Mouse (Mus musculus): ENCODE measurements around the gene Zfp90. TPM values are rescaled to one million over a fixed set of nuclear protein-coding genes. Genes with fewer than 3 reads are reported as not detected.
A peak's percentile ranks its signal among the peaks of the same experiment; 100 is the strongest.

Zfp90 gene
- polyA plus RNA-seq, 1 experiment from 2014 or later = 39.3 TPM

GRCm38 (mm10) chr8:106440146-106440545 is 25.0 kb downstream of the Zfp90 start:
- Histone ChIP-seq H3K4me3 (replicated peaks) (no peak overlapping the region), H3K27me3 (replicated peaks) (no peaks in the 10 kb centered on the region), H3K4me2 (no peak overlapping the region), H3K4me1 (no peaks in the 10 kb centered on the region), H3K36me3 (no peaks in the 10 kb centered on the region), H3K9ac (replicated peaks) (no peak overlapping the region), H3K9me3 (replicated peaks) (no peaks in the 10 kb centered on the region), H3K27ac (replicated peaks) (no peak overlapping the region)
- 81% methylated on average over 3 of the region's 3 CpGs for WGBS
- no peak for ATAC-seq (ENCODE audit: low FRiP score)

GRCm38 (mm10) chr8:106442740-106443139 is 27.6 kb downstream of the Zfp90 start:
- no peak for ATAC-seq (ENCODE audit: low FRiP score)
- no peak overlapping the region for H3K27ac ChIP-seq (replicated peaks)
- no peak overlapping the region for H3K9ac ChIP-seq (replicated peaks)
- H3K4me1 ChIP-seq = no peaks in the 10 kb centered on the region
- no peak overlapping the region for H3K4me2 ChIP-seq
- H3K27me3 ChIP-seq (replicated peaks) = no peaks in the 10 kb centered on the region
- no peaks in the 10 kb centered on the region for H3K36me3 ChIP-seq
- no peak overlapping the region for H3K4me3 ChIP-seq (replicated peaks)
- 93% methylated on average over 1 of the region's 1 CpGs for WGBS
- H3K9me3 ChIP-seq (replicated peaks) = no peaks in the 10 kb centered on the region

GRCm38 (mm10) chr8:106451301-106452085 is 36.4 kb downstream of the Zfp90 start:
- no peak overlapping the region for H3K4me3 ChIP-seq (replicated peaks)
- H3K27me3 ChIP-seq (replicated peaks) = no peaks in the 10 kb centered on the region
- ATAC-seq (ENCODE audit: low FRiP score) = no peak
- 71% methylated on average over 6 of the region's 6 CpGs for WGBS
- H3K9ac ChIP-seq (replicated peaks) = no peak overlapping the region
- peaks cover 15% of the 10 kb centered on the region for H3K4me1 ChIP-seq
- no peak overlapping the region for H3K27ac ChIP-seq (replicated peaks)
- no peaks in the 10 kb centered on the region for H3K9me3 ChIP-seq (replicated peaks)
- H3K36me3 ChIP-seq = no peaks in the 10 kb centered on the region
- H3K4me2 ChIP-seq = no peak overlapping the region

GRCm38 (mm10) chr8:106452701-106453481 is 37.8 kb downstream of the Zfp90 start:
- 0 out of 2 replicates have a peak, but pooled peaks have one; percentile 59 for ATAC-seq (ENCODE audit: low FRiP score)

GRCm38 (mm10) chr8:106454036-106454435 is 38.9 kb downstream of the Zfp90 start:
- Histone ChIP-seq H3K9me3 (replicated peaks) (no peaks in the 10 kb centered on the region), H3K4me3 (replicated peaks) (no peak overlapping the region), H3K27me3 (replicated peaks) (no peaks in the 10 kb centered on the region), H3K4me2 (no peak overlapping the region), H3K36me3 (no peaks in the 10 kb centered on the region), H3K4me1 (peaks cover 15% of the 10 kb centered on the region), H3K9ac (replicated peaks) (no peak overlapping the region), H3K27ac (replicated peaks) (no peak overlapping the region)
- 72% methylated on average over 11 of the region's 11 CpGs for WGBS
- ATAC-seq (ENCODE audit: low FRiP score) = no peak

More at GRCm38 (mm10) chr8:106452701-106453481, 37.8 kb downstream of the Zfp90 start:
- H3K9me3 ChIP-seq (replicated peaks) = no peaks in the 10 kb centered on the region
- 0 out of 2 replicates have a peak overlapping the region, but pooled peaks have one; percentile 28 for H3K27ac ChIP-seq (replicated peaks)
- H3K36me3 ChIP-seq = no peaks in the 10 kb centered on the region
- no peaks in the 10 kb centered on the region for H3K27me3 ChIP-seq (replicated peaks)
- H3K4me3 ChIP-seq (replicated peaks) = no peak overlapping the region
- H3K4me2 ChIP-seq = no peak overlapping the region
- WGBS = 52% methylated on average over 12 of the region's 12 CpGs
- peaks cover 15% of the 10 kb centered on the region for H3K4me1 ChIP-seq
- no peak overlapping the region for H3K9ac ChIP-seq (replicated peaks)

- Histone ChIP-seq H3K27me3 (replicated peaks) (no peaks in the 10 kb centered on the region), H3K36me3 (no peaks in the 10 kb centered on the region), H3K4me2 (no peak overlapping the region), H3K4me3 (replicated peaks) (no peak overlapping the region), H3K4me1 (peaks cover 7% of the 10 kb centered on the region), H3K9me3 (replicated peaks) (no peaks in the 10 kb centered on the region), H3K27ac (replicated peaks) (no peak overlapping the region; the same call in 1 of the 2 replicates), H3K9ac (replicated peaks) (no peak overlapping the region)
- 85% methylated on average over 5 of the region's 5 CpGs for WGBS
- no peak for ATAC-seq (ENCODE audit: low FRiP score)
Measured at GRCm38 (mm10) chr8:106462131-106462530, 47.0 kb downstream of the Zfp90 start.

GRCm38 (mm10) chr8:106463795-106464194 is 48.7 kb downstream of the Zfp90 start:
- no peaks in the 10 kb centered on the region for H3K27me3 ChIP-seq (replicated peaks)
- ATAC-seq (ENCODE audit: low FRiP score) = no peak
- H3K4me1 ChIP-seq = peaks cover 7% of the 10 kb centered on the region
- H3K9ac ChIP-seq (replicated peaks) = no peak overlapping the region
- H3K27ac ChIP-seq (replicated peaks) = no peak overlapping the region
- no peaks in the 10 kb centered on the region for H3K9me3 ChIP-seq (replicated peaks)
- no peak overlapping the region for H3K4me2 ChIP-seq
- H3K4me3 ChIP-seq (replicated peaks) = no peak overlapping the region
- no peaks in the 10 kb centered on the region for H3K36me3 ChIP-seq
- WGBS = 85% methylated on average over 6 of the region's 6 CpGs

- no peaks in the 10 kb centered on the region for H3K27me3 ChIP-seq (replicated peaks)
- H3K4me2 ChIP-seq = no peak overlapping the region
- H3K9ac ChIP-seq (replicated peaks) = no peak overlapping the region
- WGBS = 65% methylated on average over 7 of the region's 7 CpGs
- no peak overlapping the region for H3K27ac ChIP-seq (replicated peaks)
- H3K9me3 ChIP-seq (replicated peaks) = no peaks in the 10 kb centered on the region
- no peak overlapping the region for H3K4me3 ChIP-seq (replicated peaks)
- ATAC-seq (ENCODE audit: low FRiP score) = no peak
- no peaks in the 10 kb centered on the region for H3K36me3 ChIP-seq
- no peaks in the 10 kb centered on the region for H3K4me1 ChIP-seq
Measured at GRCm38 (mm10) chr8:106469485-106469884, 54.4 kb downstream of the Zfp90 start.

GRCm38 (mm10) chr8:106474001-106474400 is 58.9 kb downstream of the Zfp90 start:
- H3K4me3 ChIP-seq (replicated peaks) = no peak overlapping the region
- no peak overlapping the region for H3K27ac ChIP-seq (replicated peaks)
- H3K4me2 ChIP-seq = no peak overlapping the region
- no peak for ATAC-seq (ENCODE audit: low FRiP score)
- 93% methylated on average over 5 of the region's 5 CpGs for WGBS
- H3K9ac ChIP-seq (replicated peaks) = no peak overlapping the region
- no peaks in the 10 kb centered on the region for H3K27me3 ChIP-seq (replicated peaks)
- no peaks in the 10 kb centered on the region for H3K36me3 ChIP-seq
- H3K4me1 ChIP-seq = no peaks in the 10 kb centered on the region
- no peaks in the 10 kb centered on the region for H3K9me3 ChIP-seq (replicated peaks)

Other genes with a start within 250 kb of the Zfp90 start
- 55.6 and 61.5 TPM in 2 replicates for gene Slc7a6, start 246.5 kb upstream of the Zfp90 start, polyA plus RNA-seq (2015; fragmentation: Nextera tagmentation; extraction: Ambion mirVana)
- 36.2 and 36.8 TPM in 2 replicates for gene Slc7a6os, start 204.4 kb upstream of the Zfp90 start, polyA plus RNA-seq (2015; fragmentation: Nextera tagmentation; extraction: Ambion mirVana)
- 65.5 and 66.5 TPM in 2 replicates for gene Prmt7, start 204.4 kb upstream of the Zfp90 start, polyA plus RNA-seq (2015; fragmentation: Nextera tagmentation; extraction: Ambion mirVana)
- 45.1 and 50.1 TPM in 2 replicates for gene Smpd3, start 77.3 kb upstream of the Zfp90 start, polyA plus RNA-seq (2015; fragmentation: Nextera tagmentation; extraction: Ambion mirVana)
- not detected in 2 replicates for gene 6030452D12Rik, start 85.2 kb downstream of the Zfp90 start, polyA plus RNA-seq (2015; fragmentation: Nextera tagmentation; extraction: Ambion mirVana)
- 8.5 and 13.7 TPM in 2 replicates for gene Cdh3, start 95.6 kb downstream of the Zfp90 start, polyA plus RNA-seq (2015; fragmentation: Nextera tagmentation; extraction: Ambion mirVana)
- gene Gm10073, start 158.1 kb downstream of the Zfp90 start, polyA plus RNA-seq (2015; fragmentation: Nextera tagmentation; extraction: Ambion mirVana) = 9.4 and 11.1 TPM in 2 replicates
- gene Cdh1, start 188.0 kb downstream of the Zfp90 start, polyA plus RNA-seq (2015; fragmentation: Nextera tagmentation; extraction: Ambion mirVana) = 1.9 and 21.6 TPM in 2 replicates